21 mouse cellular contexts compared by ENCODE assay signal in the genomic region with DNA sequence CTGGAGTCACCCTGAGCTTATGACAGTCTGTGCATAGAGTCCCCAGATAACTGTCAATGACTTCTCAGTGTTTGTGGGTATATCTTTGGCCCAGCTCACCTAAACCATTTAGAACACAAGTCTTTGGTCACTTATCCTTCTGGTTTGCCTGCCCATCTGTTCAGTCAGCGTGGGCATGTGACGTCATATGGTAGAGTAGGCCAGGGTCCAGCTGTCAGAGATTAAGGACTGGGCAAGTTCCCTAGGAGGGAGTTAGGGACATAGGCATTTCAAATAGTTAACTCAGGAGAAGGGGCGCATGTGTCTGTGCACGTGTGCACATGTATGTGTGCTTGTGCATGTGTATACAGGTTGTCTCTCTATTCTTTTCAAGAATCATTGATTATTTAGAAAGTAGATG.
A peak's percentile ranks its signal among the peaks of the same experiment; 100 is the strongest.
DNase-seq lines count a peak whose midpoint lies in the region; ATAC-seq lines count a peak whose summit lies in the region.
"Had no signal": no experiment of that assay in that cellular context is flagged by ENCODE, and none has a peak within 500 bp of the region (broad histone marks: within the 10 kb centered on the region; RNA-seq: fewer than 3 reads in every experiment).

No protein-coding gene starts in this region.

- ATAC-seq in hindbrain, embryonic 13.5 days (ENCODE audit: low FRiP score), result peak; percentile 32; the same call in 1 of the 2 replicates
- no peak for ATAC-seq in neural tube, embryonic 13.5 days (ENCODE audit: low read depth)
- no peak for ATAC-seq in neural tube, embryonic 15.5 days (ENCODE audit: low FRiP score)
- ATAC-seq: CD4-positive, CD25-positive, alpha-beta regulatory T cell, adult 4 months; forebrain, embryonic 15.5 days; inflammation-experienced regulatory T-cells, adult 6 months; intestine, postnatal 0 days had no signal

- no peaks in the 10 kb centered on the region for H3K36me3 ChIP-seq in hindbrain, embryonic 13.5 days
- no peaks in the 10 kb centered on the region for H3K36me3 ChIP-seq in hindbrain, embryonic 10.5 days
- H3K36me3 ChIP-seq in neural tube, embryonic 13.5 days, result no peaks in the 10 kb centered on the region
- H3K36me3 ChIP-seq in neural tube, embryonic 15.5 days, result no peaks in the 10 kb centered on the region
- H3K36me3 ChIP-seq: embryonic facial prominence, embryonic 12.5 days; forebrain, embryonic 15.5 days; G1E; heart, embryonic 15.5 days had no signal

- peak; percentile 71 to 78 for DNase-seq in cerebellum, postnatal 10 days
- no peak for DNase-seq in cerebellum, adult 8-10 months
- DNase-seq in hindbrain, embryonic 10.5 days (ENCODE audit: low spot score), result no peak
- no peak for DNase-seq in spleen, postnatal 14 days (ENCODE audit: low spot score in 2 of 2)
- DNase-seq: adrenal gland, postnatal 14 days; B cell, adult 2 months; cerebellum, adult 11-12 months; gastrocnemius, postnatal 36 days; heart, adult 2 months; heart, postnatal 14 days had no signal

- peak overlapping the region; percentile 32; the same call in 1 of the 2 replicates for H3K27ac ChIP-seq in hindbrain, embryonic 13.5 days
- no peak overlapping the region for H3K27ac ChIP-seq in hindbrain, embryonic 10.5 days
- 0 out of 2 replicates have a peak overlapping the region, but pooled peaks have one; percentile 46 for H3K27ac ChIP-seq in neural tube, embryonic 13.5 days (replicated peaks)
- H3K27ac ChIP-seq in neural tube, embryonic 15.5 days (replicated peaks), result no peak overlapping the region
- H3K27ac ChIP-seq: embryonic facial prominence, embryonic 12.5 days; forebrain, embryonic 15.5 days; heart, adult 2 months; heart, embryonic 15.5 days had no signal

- no peaks in the 10 kb centered on the region for H3K9me3 ChIP-seq in hindbrain, embryonic 13.5 days
- no peaks in the 10 kb centered on the region for H3K9me3 ChIP-seq in hindbrain, embryonic 10.5 days
- no peaks in the 10 kb centered on the region for H3K9me3 ChIP-seq in neural tube, embryonic 13.5 days
- no peaks in the 10 kb centered on the region for H3K9me3 ChIP-seq in neural tube, embryonic 15.5 days (replicated peaks)
- H3K9me3 ChIP-seq: embryonic facial prominence, embryonic 12.5 days; forebrain, embryonic 15.5 days; G1E; heart, embryonic 15.5 days had no signal

- WGBS in hindbrain, embryonic 13.5 days, result 82% methylated on average over 4 of the region's 4 CpGs
- 91% methylated on average over 4 of the region's 4 CpGs for WGBS in hindbrain, embryonic 10.5 days
- 88% methylated on average over 4 of the region's 4 CpGs for WGBS in neural tube, embryonic 13.5 days
- 92% methylated on average over 4 of the region's 4 CpGs for WGBS in neural tube, embryonic 15.5 days

- H3K9ac ChIP-seq in hindbrain, embryonic 13.5 days, result no peak overlapping the region
- H3K9ac ChIP-seq in neural tube, embryonic 13.5 days, result no peak overlapping the region
- no peak overlapping the region for H3K9ac ChIP-seq in neural tube, embryonic 15.5 days (replicated peaks)
- H3K9ac ChIP-seq: embryonic facial prominence, embryonic 12.5 days; forebrain, embryonic 15.5 days; heart, embryonic 15.5 days had no signal

- H3K4me2 ChIP-seq in hindbrain, embryonic 13.5 days, result no peak overlapping the region
- H3K4me2 ChIP-seq in neural tube, embryonic 13.5 days, result no peak overlapping the region
- H3K4me2 ChIP-seq in neural tube, embryonic 15.5 days, result no peak overlapping the region
- H3K4me2 ChIP-seq: embryonic facial prominence, embryonic 12.5 days; forebrain, embryonic 15.5 days; heart, embryonic 11.5 days; heart, embryonic 15.5 days had no signal

- H3K4me1 ChIP-seq in hindbrain, embryonic 13.5 days (replicated peaks), result peaks cover 11% of the 10 kb centered on the region; the same call in 1 of the 2 replicates
- no peaks in the 10 kb centered on the region for H3K4me1 ChIP-seq in hindbrain, embryonic 10.5 days (replicated peaks)
- no peaks in the 10 kb centered on the region for H3K4me1 ChIP-seq in neural tube, embryonic 13.5 days (replicated peaks)
- H3K4me1 ChIP-seq in neural tube, embryonic 15.5 days, result no peaks in the 10 kb centered on the region
- H3K4me1 ChIP-seq: embryonic facial prominence, embryonic 12.5 days; forebrain, embryonic 15.5 days; heart, embryonic 15.5 days had no signal

- H3K4me3 ChIP-seq in hindbrain, embryonic 13.5 days, result no peak overlapping the region
- H3K4me3 ChIP-seq in hindbrain, embryonic 10.5 days, result no peak overlapping the region
- no peak overlapping the region for H3K4me3 ChIP-seq in neural tube, embryonic 13.5 days
- no peak overlapping the region for H3K4me3 ChIP-seq in neural tube, embryonic 15.5 days (replicated peaks)
- H3K4me3 ChIP-seq: embryonic facial prominence, embryonic 12.5 days; forebrain, embryonic 15.5 days; heart, adult 2 months; heart, embryonic 15.5 days had no signal

- H3K27me3 ChIP-seq in hindbrain, embryonic 13.5 days, result no peaks in the 10 kb centered on the region
- H3K27me3 ChIP-seq in hindbrain, embryonic 10.5 days (ENCODE audit: insufficient read depth, poor library complexity, severe bottlenecking), result no peaks in the 10 kb centered on the region
- H3K27me3 ChIP-seq in neural tube, embryonic 13.5 days, result no peaks in the 10 kb centered on the region
- H3K27me3 ChIP-seq in neural tube, embryonic 15.5 days (replicated peaks), result no peaks in the 10 kb centered on the region
- H3K27me3 ChIP-seq: embryonic facial prominence, embryonic 12.5 days; forebrain, embryonic 15.5 days; heart, embryonic 15.5 days had no signal

Comparison
In these comparisons a context has a peak if more than half of its experiments do, and no peak if none do; other contexts are left out.
1. DNase-seq: peak in cerebellum, postnatal 10 days (2 of 2); none in cerebellum, adult 8-10 months (single experiment), hindbrain, embryonic 10.5 days (single experiment) and spleen, postnatal 14 days (0 of 2).
2. H3K27ac ChIP-seq: peak in hindbrain, embryonic 13.5 days (single experiment) and neural tube, embryonic 13.5 days (single experiment); none in hindbrain, embryonic 10.5 days (single experiment) and neural tube, embryonic 15.5 days (single experiment).